Mouse (Mus musculus) midbrain, embryonic 15.5 days (tissue): Measurements from ENCODE around the gene Gcnt1. TPM values are rescaled to one million over a fixed set of nuclear protein-coding genes. Genes with fewer than 3 reads are reported as not detected.

Experiments used
- polyA plus RNA-seq: library from polyadenylated mRNA; unstranded; fragments of >200 nt; fragmentation: Nextera tagmentation; extraction: Ambion mirVana; gene quantifications from 2 replicates; pipeline ENCODE4 v1.2.1, GENCODE M21; 2015

Gene Gcnt1
- polyA plus RNA-seq, 1 experiment from 2014 or later: 0.45 TPM

Other genes starting within 250 kb of the Gcnt1 start
- gene Rfk, start 21.2 kb upstream of the Gcnt1 start, polyA plus RNA-seq: 63.6 and 72.6 TPM in 2 replicates